Mouse (Mus musculus) WW6 (cell line): ENCODE measurements around the gene Shc3.

Experiments
- DNase-seq: peaks from one replicate; pipeline ENCODE4 v3.0.0-alpha.2; 2013; ENCODE audit warnings: low read depth, low spot score

Gene Shc3

DNA sequence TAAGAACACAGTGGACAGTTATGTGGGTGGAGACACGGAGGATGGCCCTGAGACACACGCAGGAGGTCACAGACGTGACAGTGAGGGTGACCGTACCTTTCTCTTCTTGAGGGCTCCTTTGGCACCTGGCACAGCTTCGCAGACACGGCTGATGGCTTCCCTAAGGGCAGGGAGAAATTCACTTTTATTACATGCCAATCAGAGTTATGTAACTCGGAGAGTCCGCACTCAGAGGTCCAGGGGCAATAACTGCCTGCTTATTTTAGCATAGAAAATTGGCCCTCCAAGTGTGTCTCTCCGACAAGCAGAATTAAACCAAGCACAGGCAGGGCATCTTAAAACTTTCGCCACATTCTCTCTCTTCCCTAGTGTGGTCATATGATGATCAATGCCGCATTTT, 86.4 kb downstream of the Shc3 start:
- no peak for DNase-seq

DNA sequence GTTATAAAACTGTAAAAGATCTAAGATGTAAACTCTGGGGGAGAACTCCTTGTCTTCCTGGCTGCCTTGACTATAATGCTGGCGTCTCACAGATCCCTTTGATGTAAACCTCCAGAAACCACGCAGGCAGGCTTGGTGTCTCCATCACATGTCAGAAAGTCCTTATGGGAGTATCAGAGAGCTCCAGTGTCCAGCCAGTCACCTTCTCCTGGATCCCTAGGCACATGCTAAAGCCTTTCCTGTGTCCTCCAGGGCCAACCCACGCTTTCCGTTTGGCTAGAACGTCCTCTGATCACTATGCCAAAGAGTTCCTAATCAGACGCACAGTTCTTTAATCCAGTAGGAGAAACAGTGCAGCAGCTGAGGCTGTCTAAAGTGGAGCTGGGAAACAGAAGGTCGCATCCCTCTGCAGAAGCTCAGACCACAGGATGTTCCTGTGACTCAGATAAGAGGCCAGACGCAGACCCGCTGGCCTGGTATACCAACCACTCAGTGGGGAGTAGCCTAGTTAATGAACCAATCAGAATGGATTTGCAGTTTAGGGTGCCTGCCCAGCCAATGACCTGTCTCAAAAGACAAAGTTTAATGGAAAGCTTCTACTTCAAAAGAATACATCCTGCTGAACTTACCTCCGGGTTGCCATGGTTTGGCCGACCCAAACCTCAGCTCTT, 88.7 kb downstream of the Shc3 start:
- DNase-seq, result no peak

DNA sequence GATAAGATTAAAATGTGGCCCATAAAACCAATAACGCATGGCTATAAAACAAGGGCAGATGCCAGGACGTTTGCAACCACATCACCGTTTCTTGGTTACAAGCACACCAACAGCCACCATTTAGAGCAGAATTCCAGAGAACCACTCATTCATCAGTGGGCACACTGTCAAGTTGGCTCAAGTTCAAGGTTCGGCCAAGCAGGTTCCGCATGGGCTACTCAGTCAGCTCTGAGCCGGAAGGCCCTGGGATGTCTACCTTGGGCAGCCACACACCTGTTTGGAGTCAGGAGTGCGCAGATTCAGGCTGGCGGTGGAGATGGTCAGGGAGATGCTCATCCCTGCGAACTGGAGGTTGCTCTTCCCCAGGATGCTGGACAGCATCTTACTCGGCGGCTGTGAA, 89.4 kb downstream of the Shc3 start:
- no peak for DNase-seq

DNA sequence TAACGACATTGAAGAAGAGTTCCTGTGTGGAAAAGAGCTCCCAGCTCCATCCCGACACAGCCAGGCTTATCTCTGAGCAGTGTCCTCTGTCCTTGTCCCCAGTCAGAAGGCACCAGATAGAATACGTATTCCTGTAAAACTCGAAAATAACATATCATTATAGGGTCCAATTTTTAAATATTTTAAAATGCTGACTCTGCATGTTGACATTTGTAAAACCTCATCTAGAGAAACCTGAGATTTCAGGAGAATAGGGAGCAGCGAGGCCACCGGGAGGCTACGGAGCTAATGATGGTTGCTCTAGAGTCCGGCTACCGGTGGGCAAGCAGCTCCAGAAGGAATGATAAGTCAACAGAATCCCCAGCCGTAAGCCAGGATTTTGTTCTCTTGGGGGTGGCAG, 92.2 kb downstream of the Shc3 start:
- no peak for DNase-seq

DNA sequence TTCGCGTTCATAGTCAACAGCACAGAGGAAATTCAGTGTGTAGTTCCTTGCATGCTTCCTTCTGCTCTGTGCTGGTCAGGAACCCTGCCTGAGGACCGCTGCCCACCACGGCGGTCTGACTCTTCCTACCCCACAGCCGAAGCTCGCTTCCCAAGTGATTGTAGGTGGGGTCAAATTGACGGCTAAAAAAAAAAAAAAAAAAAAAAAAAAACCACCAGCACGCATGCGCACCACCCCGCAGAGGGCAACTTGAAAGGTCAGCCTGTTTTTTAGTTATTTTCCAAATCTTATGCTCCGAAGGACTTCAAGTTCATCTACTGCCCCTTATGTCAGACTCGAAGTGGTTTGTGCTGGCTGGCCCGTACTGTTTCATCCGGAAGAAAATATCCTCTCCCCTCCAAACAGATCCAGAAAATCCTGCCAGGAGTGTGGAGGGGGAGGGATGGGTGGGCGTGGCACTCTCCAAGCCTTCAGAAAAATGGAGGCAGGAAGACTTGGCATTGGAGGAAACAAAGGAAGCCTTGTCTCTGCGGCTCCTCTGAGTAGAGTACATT, 100.4 kb downstream of the Shc3 start:
- no peak for DNase-seq

DNA sequence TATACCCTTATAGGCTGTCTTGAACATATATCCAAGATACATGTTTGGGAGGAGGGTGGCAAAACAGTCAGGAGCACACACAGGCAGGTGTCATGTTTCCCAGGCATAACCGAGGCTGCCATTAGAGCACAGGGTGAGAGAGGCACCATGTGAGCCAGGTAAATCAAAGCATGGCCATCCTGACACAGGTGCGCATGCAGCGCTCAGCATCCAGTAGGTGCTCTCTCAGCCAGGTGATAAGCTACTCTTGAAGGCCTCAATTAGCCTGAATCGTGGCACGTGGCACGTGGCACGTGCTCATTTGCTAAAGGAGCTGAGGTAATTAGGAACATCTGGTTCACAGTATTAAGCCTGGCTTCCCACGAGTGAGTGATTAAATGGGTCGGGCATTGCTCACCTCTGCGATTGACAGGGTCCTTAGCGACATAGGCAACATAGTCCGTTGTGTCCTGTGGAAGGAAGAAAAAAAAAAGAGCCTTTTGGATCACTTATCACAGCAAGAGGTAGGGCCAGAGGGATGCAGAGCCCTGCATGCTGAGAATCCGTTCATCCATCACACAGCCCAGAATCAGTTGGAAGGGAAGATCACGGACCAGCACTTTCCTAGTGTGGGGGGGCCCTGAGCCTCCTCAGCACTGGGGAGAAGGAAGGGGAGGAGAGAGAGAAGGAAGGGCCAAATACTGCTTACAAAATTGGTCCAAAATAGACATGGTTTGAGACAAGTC, 102.9 kb downstream of the Shc3 start:
- no peak for DNase-seq

DNA sequence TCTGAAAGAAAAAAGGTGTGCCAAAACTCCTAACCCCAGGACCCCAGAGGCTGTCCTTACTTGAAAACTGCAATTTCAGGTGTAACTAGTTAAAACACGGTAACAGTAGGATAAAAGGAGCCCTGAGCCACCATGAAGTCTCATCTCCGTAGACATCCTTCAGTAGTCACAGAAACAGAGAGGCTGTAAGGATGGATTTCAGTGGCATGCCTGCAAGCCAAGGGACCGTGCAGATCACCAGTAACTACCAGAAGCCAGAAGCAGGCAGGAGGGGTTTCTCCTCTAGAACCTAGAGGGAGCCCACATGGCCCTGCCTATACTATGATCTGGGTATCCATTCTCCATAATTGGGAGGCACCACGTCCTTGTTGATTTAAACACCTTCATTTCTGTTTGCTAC, 104.9 kb downstream of the Shc3 start:
- DNase-seq, result no peak

DNA sequence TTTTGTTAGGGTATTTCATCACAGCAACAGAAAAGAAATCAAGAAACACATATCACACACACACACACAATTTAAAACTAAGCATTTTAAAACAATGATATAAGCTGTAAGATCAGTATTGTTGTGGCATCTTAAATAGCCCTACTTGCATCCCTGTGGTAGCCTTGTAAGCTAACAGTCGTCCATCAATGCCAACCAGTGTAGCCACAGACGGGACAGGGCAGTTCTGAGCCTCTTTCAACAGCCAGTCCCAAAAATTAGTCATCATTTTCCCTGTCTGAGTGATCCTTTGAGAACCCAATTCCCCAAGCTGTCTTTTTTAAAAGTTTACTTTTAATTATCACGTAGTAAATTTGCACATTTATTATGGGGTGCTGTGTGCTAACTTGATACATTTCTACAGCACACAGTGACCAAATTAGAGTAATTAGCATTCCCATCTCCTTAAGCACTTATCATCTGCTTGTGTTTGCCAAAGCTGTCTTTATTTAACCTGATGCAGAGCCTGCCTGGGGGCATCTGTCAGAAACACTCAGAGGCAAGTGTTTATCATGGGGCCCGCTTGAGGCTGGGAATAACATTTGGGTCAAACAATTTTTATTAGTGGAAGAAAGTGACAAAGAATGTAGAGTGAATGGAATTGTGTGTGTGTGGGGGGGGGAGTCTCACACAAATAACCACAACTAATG, 112.9 kb downstream of the Shc3 start:
- DNase-seq, result no peak

DNA sequence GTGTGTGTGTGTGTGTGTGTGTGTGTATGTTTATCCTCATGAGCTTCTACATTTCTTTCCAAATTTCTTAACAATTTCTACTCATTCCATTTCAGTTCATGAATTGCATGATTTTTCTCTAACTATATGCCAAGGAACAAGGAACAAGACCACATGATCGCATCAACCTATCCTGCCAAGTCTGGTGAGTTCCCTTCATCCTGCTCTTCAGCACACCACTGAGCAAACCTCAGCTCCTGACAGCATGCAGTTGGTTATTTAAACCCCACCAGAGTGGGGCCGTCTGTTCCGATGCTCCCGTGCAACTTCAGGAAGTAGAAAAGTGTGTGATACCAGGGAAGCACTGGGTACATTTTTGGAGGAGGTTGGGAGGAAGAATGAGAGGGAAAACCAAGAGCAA, 122.7 kb downstream of the Shc3 start:
- DNase-seq, result no peak

DNA sequence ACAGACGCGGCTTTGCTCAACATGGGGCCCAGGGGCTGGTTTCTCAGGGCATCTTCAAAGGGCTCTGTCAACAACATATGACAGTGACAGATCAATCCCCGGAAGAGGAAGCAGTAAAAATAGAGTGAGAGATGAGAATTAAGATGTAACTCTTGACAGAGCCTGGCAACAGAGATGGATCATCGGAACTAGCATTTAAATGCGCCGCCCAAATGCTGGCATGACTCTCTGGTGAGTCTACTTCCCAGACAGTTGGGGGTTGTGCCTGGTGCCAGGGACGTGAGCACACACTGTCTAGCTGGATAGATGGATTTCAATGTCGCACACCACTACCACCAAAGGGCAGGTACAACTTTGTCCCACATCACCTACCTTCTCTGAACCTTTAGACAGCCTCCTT, 126.3 kb downstream of the Shc3 start:
- no peak for DNase-seq

DNA sequence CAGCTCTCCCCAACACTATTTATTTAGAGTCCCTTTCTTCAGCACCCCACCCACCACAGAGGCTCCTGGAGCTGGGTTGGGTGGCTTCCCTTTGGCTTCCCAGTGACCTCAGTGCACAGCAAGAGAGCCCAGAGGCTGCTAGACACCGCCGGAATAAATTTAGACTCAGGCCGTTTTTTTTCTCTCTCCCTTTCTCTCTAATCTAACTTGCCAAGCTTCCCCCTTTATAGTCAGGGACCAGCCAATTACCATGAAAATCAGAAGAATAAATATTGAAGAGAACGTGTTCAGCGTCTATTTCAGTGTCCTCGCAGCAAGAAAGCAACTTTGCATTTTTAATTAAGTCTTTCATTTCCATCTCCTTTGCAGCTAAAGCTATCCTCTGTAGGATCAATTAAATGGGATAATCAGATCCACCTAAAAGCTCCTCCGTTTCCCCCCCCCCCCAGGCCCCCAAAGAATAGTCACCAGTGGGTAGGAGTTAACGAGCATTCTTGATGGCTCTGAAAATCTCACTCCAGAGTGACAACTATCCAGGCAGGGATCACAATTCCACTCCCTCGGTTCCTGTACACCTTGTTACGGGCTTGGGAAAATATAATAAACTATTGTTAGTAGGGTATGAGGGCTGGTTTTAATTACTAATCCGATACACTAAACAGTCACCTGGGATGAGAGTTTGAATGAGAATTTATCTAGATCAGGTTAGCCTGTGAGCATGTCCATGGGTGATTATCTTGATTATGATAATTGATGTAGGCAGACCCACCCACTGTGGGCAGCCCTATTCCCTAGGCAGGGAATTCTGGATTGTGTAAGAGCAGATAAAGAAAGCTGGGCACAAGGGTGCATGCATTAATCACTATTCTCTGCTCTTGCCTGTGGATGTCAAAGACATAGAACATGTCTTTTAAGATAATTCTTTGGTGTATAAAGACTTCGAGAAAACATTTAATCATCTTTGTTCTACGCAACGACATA, 131.8 kb downstream of the Shc3 start:
- DNase-seq, result no peak

DNA sequence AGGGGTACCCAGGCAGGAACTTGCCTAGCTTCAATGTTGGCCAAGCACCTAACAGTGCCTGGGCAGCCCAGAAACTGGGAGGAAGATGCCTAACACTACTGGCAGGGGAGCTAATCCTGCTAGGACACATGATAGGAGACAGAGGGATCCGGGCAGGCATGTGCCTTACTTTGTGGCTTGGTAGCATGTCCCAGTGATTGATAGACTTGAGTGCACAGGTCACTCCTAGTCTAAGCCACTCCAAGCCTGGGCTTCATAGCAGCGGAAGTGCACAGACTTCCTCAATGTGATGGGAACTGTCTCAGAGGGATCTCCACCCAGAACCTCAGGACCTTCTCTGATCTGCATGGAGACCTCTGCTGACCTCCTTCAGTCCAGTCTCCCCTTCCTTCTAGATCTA, 134.1 kb downstream of the Shc3 start:
- DNase-seq, result no peak

DNA sequence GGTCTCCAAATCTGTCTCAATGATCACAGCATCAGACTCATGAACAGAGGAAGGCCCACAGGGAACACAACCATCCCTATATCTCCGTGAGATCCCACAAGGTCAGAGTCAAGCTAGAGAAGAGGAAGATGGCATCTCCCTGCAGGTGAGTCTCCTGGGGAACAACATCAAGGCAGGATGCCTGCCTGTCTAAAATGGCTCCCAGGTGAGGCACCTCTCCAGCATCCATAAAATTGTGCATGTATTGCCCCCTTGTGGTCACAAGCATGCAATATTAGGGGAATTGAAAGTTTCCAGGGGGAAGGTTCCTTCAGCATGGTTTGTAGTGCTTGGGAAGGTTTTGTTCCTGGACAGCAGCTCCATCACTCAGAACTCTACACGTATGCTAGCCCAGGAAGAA, 134.8 kb downstream of the Shc3 start:
- no peak for DNase-seq

DNA sequence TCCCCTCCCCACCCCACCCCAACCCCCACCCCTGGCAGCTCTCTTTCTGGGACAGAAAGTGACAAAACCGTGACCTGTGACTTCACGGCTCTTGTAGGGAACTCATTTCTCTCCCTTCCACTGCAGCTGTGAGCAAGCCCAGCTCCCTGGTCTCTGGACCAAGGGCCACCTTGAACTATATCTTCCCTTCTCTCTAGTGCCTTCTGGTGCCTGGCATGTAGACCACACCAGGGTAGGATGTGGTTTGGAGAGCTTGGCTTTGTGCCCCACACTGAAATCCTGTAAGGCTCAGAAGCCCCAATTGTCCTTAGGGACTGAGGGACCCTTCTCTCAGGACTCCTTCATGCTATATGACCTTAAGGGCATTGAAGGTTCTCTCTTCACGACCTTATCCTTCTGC, 135.8 kb downstream of the Shc3 start:
- DNase-seq, result no peak

DNA sequence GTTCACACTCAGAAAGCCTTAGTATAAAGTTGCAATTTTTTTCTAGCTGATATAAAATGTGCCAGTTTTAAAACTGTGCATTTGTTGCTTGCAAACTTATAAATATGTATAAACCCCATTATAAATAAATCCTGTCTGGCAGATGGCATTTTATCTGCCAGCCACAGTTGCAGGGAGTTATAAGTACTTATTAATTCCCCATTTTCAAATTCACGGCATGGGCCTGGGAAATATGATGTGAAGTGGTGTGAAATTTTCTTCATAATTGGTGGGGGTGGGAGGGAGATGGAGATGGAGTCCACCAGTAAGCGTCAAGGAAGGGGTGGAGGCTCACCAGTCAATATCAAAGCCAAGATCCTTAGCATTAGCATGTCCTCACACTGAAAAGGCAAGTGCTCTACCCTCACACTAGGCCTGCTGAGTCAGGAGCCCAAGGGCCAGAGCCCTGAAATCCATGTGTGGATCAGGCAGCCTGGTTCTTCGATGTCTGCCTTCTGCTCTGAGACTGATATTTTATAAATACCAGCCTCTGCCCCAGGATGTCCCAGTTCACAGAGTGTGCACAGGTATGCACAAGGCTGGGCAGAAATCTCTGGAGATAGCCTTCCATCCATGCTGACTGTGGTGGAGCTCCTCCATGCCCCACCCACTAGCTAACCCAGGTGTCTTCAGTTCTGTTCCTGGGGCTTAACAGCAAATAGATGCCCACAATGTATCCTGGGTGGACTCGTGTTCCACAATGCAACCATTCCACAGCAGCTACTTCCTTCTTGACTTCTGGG, 143.4 kb downstream of the Shc3 start:
- no peak for DNase-seq

DNA sequence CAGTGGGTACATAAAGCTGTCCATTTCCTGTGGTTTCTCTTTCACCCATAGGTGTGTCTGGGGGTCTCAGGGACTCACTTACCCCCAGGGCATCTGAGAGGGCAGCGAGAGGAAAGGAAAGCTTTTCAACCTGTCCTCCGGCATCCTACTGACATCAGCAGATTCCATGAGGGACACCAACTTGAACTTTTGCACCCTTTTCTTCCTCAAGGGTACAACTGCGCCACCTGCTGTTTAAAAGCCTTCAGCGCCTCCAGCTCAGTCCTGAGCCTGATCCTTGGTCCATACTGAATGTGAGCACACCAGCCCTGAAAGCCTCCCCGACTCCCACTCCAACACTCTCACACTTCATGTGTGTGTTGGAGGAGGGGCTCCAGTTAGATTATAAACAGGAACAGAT, 144.6 kb downstream of the Shc3 start:
- no peak for DNase-seq

DNA sequence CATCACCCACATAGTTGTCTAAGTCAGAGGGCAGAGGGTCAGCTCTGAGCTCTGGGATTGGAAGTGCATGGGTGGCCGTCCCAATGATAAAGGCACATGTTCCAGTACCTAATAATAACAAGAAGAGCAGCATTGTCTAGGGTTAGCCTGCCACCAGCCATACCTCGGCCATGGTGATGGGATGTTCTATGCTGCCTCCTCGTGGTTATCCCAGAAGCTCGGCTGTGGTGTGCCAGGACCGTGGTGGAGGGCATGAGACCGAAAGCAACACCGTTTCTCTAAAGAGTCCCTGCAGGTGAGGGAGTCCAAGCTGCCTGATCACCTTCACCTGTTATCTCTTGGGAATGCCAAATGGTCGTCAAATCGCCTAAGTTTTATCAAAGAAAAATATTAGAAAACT, 145.6 kb downstream of the Shc3 start:
- DNase-seq, result no peak

DNA sequence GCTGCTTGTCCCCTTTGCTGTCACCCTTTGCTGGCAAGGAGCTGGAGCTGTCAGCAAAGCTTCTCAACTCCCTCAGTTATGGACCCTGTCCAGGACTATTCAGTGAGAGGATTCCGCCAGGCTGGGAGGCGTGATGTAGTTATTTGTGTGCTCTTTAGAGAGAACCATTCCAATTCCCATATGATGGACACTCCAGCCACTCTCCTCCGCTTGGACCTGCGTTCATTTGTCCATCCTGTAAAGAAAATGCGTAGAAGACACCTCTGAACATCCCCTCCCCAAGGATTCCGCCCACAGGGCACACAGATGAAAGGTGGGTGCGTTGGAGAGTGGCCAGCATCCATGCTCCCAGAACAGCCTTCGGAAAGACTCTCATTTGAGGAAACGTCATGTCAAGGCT, 148.4 kb downstream of the Shc3 start:
- DNase-seq, result no peak

DNA sequence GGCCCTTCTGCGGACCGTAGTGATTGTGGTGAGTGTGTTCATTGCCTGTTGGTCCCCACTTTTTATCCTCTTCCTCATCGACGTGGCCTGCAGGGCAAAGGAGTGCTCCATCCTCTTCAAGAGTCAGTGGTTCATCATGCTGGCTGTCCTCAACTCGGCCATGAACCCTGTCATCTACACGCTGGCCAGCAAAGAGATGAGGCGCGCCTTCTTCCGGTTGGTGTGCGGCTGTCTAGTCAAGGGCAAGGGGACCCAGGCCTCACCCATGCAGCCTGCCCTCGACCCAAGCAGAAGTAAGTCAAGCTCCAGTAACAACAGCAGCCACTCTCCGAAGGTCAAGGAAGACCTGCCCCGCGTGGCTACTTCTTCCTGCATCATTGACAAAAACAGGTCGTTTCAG, 149.7 kb downstream of the Shc3 start:
- no peak for DNase-seq

DNA sequence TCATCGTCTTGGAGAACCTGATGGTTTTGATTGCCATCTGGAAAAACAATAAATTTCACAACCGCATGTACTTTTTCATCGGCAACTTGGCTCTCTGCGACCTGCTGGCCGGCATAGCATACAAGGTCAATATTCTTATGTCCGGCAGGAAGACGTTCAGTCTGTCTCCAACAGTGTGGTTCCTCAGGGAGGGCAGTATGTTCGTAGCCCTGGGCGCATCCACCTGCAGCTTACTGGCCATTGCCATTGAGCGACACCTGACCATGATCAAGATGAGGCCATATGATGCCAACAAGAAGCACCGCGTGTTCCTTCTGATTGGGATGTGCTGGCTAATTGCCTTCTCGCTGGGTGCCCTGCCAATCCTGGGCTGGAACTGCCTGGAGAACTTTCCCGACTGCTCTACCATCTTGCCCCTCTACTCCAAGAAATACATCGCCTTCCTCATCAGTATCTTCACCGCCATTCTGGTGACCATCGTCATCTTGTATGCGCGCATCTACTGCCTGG, 150.2 kb downstream of the Shc3 start:
- no peak for DNase-seq
